Mouse (Mus musculus) urinary bladder, postnatal 0 days (tissue): Measurements from ENCODE around the gene Olfr199. TPM values are rescaled to one million over a fixed set of nuclear protein-coding genes. Genes with fewer than 3 reads are reported as not detected.

ENCODE experiments used
- polyA plus RNA-seq: library from polyadenylated mRNA; unstranded; fragments of >200 nt; fragmentation: Nextera tagmentation; extraction: Ambion mirVana; gene quantifications from 2 replicates; pipeline ENCODE4 v1.2.1, GENCODE M21; 2015

The Olfr199 gene
- not detected in 2 replicates for polyA plus RNA-seq

DNA sequence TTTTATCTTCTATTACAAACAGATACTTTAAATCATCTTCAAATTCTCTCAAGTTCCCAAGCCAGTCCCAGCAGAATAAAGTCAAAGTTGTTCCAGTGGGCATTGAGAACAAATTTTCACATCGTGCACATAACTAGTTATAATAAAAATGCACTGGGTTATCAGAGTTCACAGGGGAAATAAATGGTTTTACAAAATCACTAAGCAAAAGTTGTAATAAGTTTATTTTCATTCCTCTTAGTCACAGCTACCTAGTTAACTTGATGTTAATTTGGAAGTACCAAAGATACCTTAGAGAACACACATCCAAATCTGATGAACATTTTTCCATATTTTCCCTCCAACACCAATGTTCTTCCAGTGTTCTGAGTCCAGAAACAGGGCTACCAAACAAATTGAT lies at the start of gene Olfr199:
Olfr199 (minus strand) TSS at position 101 of the 400 bp plus-strand sequence.

DNA sequence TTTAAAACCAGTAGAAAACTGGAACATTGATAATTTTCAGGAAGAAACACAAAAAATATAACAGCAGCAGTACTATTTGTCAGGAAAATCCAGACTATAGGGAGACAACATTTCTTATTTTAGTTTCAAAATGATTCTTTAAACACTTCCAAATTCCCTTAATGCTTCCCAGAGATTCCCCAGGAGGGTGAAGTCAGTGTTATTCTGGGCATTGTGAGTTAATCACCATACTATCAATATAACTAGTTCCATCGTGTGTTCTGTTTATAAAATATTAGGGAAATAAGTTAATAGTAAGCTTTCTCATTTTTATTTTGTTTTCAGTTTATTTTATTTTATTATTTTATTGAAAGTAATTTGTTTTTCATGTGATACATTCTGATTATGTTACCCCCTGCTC lies 16.1 kb downstream of the Olfr199 start, which contains the start of gene Olfr198:
Olfr198 (minus strand) TSS at position 101 of the 400 bp plus-strand sequence.

DNA sequence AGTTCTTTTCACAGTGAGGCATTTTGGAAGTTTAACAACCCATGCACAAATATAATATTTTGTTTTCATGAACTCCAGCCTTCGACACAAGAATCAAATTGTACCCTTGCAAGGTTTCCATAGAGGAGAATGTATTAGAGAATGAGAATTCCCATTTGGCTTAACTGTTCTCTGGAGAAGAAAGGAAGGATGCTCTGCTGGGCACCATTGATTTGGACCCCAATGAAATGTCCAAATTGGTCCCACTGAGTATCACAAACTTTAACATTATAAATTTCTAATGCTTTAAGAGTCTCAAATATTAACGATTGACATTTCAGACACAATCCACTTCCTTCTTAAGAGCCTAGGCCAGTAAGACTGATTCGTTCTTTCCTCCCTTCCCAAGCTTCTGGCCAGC lies 49.2 kb downstream of the Olfr199 start, which contains the start of gene Olfr196:
Olfr196 (minus strand) TSS at position 101 of the 400 bp plus-strand sequence.

Other genes with a start within 250 kb of the Olfr199 start
- not detected in 2 replicates for gene Olfr183, start 224.4 kb downstream of the Olfr199 start, polyA plus RNA-seq
- not detected in 2 replicates for gene Olfr186, start 189.5 kb downstream of the Olfr199 start, polyA plus RNA-seq
- not detected in 2 replicates for gene Olfr187, start 180.0 kb downstream of the Olfr199 start, polyA plus RNA-seq
- not detected in 2 replicates for gene Olfr190, start 141.8 kb downstream of the Olfr199 start, polyA plus RNA-seq
- not detected in 2 replicates for gene Olfr191, start 129.9 kb downstream of the Olfr199 start, polyA plus RNA-seq
- not detected in 2 replicates for gene Olfr193, start 107.9 kb downstream of the Olfr199 start, polyA plus RNA-seq
- not detected in 2 replicates for gene Olfr194, start 98.7 kb downstream of the Olfr199 start, polyA plus RNA-seq
- gene Olfr195, start 72.7 kb downstream of the Olfr199 start, polyA plus RNA-seq = not detected in 2 replicates
- gene Olfr196, start 49.3 kb downstream of the Olfr199 start, polyA plus RNA-seq = not detected in 2 replicates
- not detected in 2 replicates for gene Olfr198, start 16.2 kb downstream of the Olfr199 start, polyA plus RNA-seq
- not detected in 2 replicates for gene Olfr201, start 52.9 kb upstream of the Olfr199 start, polyA plus RNA-seq
- gene Olfr202, start 67.0 kb upstream of the Olfr199 start, polyA plus RNA-seq = not detected in 2 replicates
- not detected in 2 replicates for gene Olfr203, start 79.1 kb upstream of the Olfr199 start, polyA plus RNA-seq
- not detected in 2 replicates for gene Olfr204, start 98.5 kb upstream of the Olfr199 start, polyA plus RNA-seq
- gene Olfr205, start 111.4 kb upstream of the Olfr199 start, polyA plus RNA-seq = not detected in 2 replicates
- not detected in 2 replicates for gene Olfr206, start 129.5 kb upstream of the Olfr199 start, polyA plus RNA-seq
- gene Olfr209, start 144.2 kb upstream of the Olfr199 start, polyA plus RNA-seq = not detected in 2 replicates
- not detected in 2 replicates for gene Gabrr3, start 187.6 kb upstream of the Olfr199 start, polyA plus RNA-seq